Mouse (Mus musculus): Measurements from ENCODE around the gene Zdhhc14. TPM values are rescaled to one million over a fixed set of nuclear protein-coding genes. Genes with fewer than 3 reads are reported as not detected.

Gene Zdhhc14
- polyA plus RNA-seq, 1 experiment from 2014 or later = 1.4 TPM

GRCm38 (mm10) chr17:5508030-5508429, 15.7 kb downstream of the Zdhhc14 start:
- WGBS = 78% methylated on average over 4 of the region's 4 CpGs
- H3K4me1 ChIP-seq (replicated peaks; ENCODE audit: control insufficient read depth, insufficient read depth, low read length) = no peaks in the 10 kb centered on the region
- no peak for ATAC-seq

GRCm38 (mm10) chr17:5510564-5510963, 18.2 kb downstream of the Zdhhc14 start:
- Histone ChIP-seq H3K4me1 (replicated peaks; ENCODE audit: control insufficient read depth, insufficient read depth, low read length) (no peaks in the 10 kb centered on the region), H3K9ac (ENCODE audit: low read depth, low read length) (no peak overlapping the region)
- ATAC-seq = no peak

More at GRCm38 (mm10) chr17:5508030-5508429, 15.7 kb downstream of the Zdhhc14 start:
- Histone ChIP-seq H3K9ac (ENCODE audit: low read depth, low read length) (no peak overlapping the region), H3K4me3 (ENCODE audit: low read depth, low read length) (no peak overlapping the region), H3K27ac (ENCODE audit: low read depth, low read length) (no peak overlapping the region), H3K9me3 (ENCODE audit: control insufficient read depth) (no peaks in the 10 kb centered on the region), H3K27me3 (replicated peaks; ENCODE audit: control insufficient read depth, insufficient read depth, low read length) (no peaks in the 10 kb centered on the region), H3K4me2 (replicated peaks; ENCODE audit: low read depth) (no peak overlapping the region), H3K36me3 (ENCODE audit: control insufficient read depth, insufficient read depth) (no peaks in the 10 kb centered on the region)
- TF ChIP-seq CTCF (IDR thresholded peaks at IDR 0.05; ENCODE audit: low read depth) = no peak

DNA sequence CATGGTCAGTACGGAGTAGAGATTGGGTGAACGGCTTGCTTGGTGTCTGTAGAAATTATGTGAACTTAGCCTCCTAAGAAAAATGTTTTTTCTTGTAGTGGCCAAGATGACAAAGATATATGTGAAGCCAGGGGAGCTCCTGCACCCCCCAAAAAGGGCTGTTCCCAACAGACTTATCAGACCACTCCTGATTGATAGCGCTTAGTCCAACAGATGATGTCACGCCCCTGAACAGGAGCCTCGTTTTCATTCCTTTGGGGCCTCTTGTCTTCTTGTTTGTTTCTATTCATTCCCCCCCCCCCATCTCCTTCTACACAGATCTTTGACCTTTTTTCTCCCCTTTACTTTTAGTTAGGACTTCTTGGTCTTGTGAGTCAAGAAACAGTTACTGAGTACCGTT, 19.4 kb downstream of the Zdhhc14 start:
- no peak for ATAC-seq
- H3K4me3 ChIP-seq (ENCODE audit: low read depth, low read length) = no peak overlapping the region
- no peak for TF ChIP-seq CTCF (IDR thresholded peaks at IDR 0.05; ENCODE audit: low read depth)
- H3K9me3 ChIP-seq (ENCODE audit: control insufficient read depth) = no peaks in the 10 kb centered on the region
- no peaks in the 10 kb centered on the region for H3K27me3 ChIP-seq (replicated peaks; ENCODE audit: control insufficient read depth, insufficient read depth, low read length)
- H3K27ac ChIP-seq (ENCODE audit: low read depth, low read length) = no peak overlapping the region
- no peaks in the 10 kb centered on the region for H3K36me3 ChIP-seq (ENCODE audit: control insufficient read depth, insufficient read depth)
- no peak overlapping the region for H3K9ac ChIP-seq (ENCODE audit: low read depth, low read length)
- 53% methylated on average over 6 of the region's 6 CpGs for WGBS
- no peaks in the 10 kb centered on the region for H3K4me1 ChIP-seq (replicated peaks; ENCODE audit: control insufficient read depth, insufficient read depth, low read length)
- no peak overlapping the region for H3K4me2 ChIP-seq (replicated peaks; ENCODE audit: low read depth)

More at GRCm38 (mm10) chr17:5510564-5510963, 18.2 kb downstream of the Zdhhc14 start:
- Histone ChIP-seq H3K27me3 (replicated peaks; ENCODE audit: control insufficient read depth, insufficient read depth, low read length) (no peaks in the 10 kb centered on the region), H3K27ac (ENCODE audit: low read depth, low read length) (no peak overlapping the region), H3K4me2 (replicated peaks; ENCODE audit: low read depth) (no peak overlapping the region), H3K36me3 (ENCODE audit: control insufficient read depth, insufficient read depth) (no peaks in the 10 kb centered on the region), H3K4me3 (ENCODE audit: low read depth, low read length) (no peak overlapping the region), H3K9me3 (ENCODE audit: control insufficient read depth) (no peaks in the 10 kb centered on the region)
- no peak for TF ChIP-seq CTCF (IDR thresholded peaks at IDR 0.05; ENCODE audit: low read depth)
- 89% methylated on average over 9 of the region's 9 CpGs for WGBS

- Histone ChIP-seq H3K4me3 (ENCODE audit: low read depth, low read length) (no peak overlapping the region), H3K27me3 (replicated peaks; ENCODE audit: control insufficient read depth, insufficient read depth, low read length) (no peaks in the 10 kb centered on the region), H3K9ac (ENCODE audit: low read depth, low read length) (no peak overlapping the region), H3K9me3 (ENCODE audit: control insufficient read depth) (no peaks in the 10 kb centered on the region), H3K4me2 (replicated peaks; ENCODE audit: low read depth) (no peak overlapping the region), H3K27ac (ENCODE audit: low read depth, low read length) (no peak overlapping the region), H3K36me3 (ENCODE audit: control insufficient read depth, insufficient read depth) (no peaks in the 10 kb centered on the region), H3K4me1 (replicated peaks; ENCODE audit: control insufficient read depth, insufficient read depth, low read length) (no peaks in the 10 kb centered on the region)
- TF ChIP-seq CTCF (IDR thresholded peaks at IDR 0.05; ENCODE audit: low read depth) = no peak
- 86% methylated on average over 10 of the region's 10 CpGs for WGBS
- no peak for ATAC-seq
Measured at GRCm38 (mm10) chr17:5519466-5519865, 27.1 kb downstream of the Zdhhc14 start.

DNA sequence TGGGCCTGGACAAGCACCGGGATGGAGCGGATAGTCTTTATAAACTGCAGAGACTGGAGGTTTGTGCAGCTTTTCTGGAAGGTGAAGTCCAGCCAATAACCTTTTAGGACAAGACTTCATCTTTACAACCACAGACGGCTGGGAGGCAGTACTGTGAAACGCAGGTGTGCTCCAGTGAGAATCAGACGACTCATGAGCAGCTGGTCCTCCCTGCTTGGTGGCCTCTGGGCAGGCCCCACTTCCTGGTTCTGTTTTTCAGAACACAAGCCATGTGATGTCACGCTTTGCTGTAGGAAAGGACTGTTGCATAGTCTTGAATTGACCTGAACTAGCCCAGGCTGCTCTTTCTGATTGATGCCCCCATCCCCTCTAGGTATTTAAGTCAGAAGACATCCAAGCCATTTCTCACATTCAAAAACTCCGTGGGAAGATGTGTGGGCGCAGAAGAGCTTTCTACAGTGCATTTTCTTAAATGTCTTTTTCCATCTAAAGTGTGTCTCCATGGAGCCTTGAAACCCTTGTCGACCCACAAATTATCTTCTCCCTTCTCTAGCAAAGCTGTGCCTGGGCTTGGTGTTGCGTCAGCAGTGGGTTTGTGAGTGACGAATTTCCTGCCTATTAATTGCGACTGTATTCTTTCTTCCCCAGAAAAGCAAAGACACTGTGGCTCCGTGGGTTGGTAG, 27.7 kb downstream of the Zdhhc14 start:
- Histone ChIP-seq H3K36me3 (ENCODE audit: control insufficient read depth, insufficient read depth) (no peaks in the 10 kb centered on the region), H3K4me3 (ENCODE audit: low read depth, low read length) (no peak overlapping the region), H3K9me3 (ENCODE audit: control insufficient read depth) (no peaks in the 10 kb centered on the region), H3K4me1 (replicated peaks; ENCODE audit: control insufficient read depth, insufficient read depth, low read length) (no peaks in the 10 kb centered on the region), H3K27me3 (replicated peaks; ENCODE audit: control insufficient read depth, insufficient read depth, low read length) (no peaks in the 10 kb centered on the region), H3K27ac (ENCODE audit: low read depth, low read length) (no peak overlapping the region), H3K9ac (ENCODE audit: low read depth, low read length) (no peak overlapping the region), H3K4me2 (replicated peaks; ENCODE audit: low read depth) (no peak overlapping the region)
- TF ChIP-seq CTCF (IDR thresholded peaks at IDR 0.05; ENCODE audit: low read depth) = no peak
- 77% methylated on average over 13 of the region's 13 CpGs for WGBS
- no peak for ATAC-seq

- Histone ChIP-seq H3K36me3 (ENCODE audit: control insufficient read depth, insufficient read depth) (no peaks in the 10 kb centered on the region), H3K9me3 (ENCODE audit: control insufficient read depth) (no peaks in the 10 kb centered on the region), H3K27me3 (replicated peaks; ENCODE audit: control insufficient read depth, insufficient read depth, low read length) (no peaks in the 10 kb centered on the region), H3K4me1 (replicated peaks; ENCODE audit: control insufficient read depth, insufficient read depth, low read length) (no peaks in the 10 kb centered on the region), H3K4me2 (replicated peaks; ENCODE audit: low read depth) (no peak overlapping the region), H3K4me3 (ENCODE audit: low read depth, low read length) (no peak overlapping the region), H3K9ac (ENCODE audit: low read depth, low read length) (no peak overlapping the region), H3K27ac (ENCODE audit: low read depth, low read length) (no peak overlapping the region)
- no peak for ATAC-seq
- TF ChIP-seq CTCF (IDR thresholded peaks at IDR 0.05; ENCODE audit: low read depth) = no peak
- 78% methylated on average over 1 of the region's 1 CpGs for WGBS
Measured at GRCm38 (mm10) chr17:5521532-5521931, 29.2 kb downstream of the Zdhhc14 start.
